Mouse (Mus musculus) lung, embryonic 14.5 days (tissue): Measurements from ENCODE around the gene Zeb2. TPM values are rescaled to one million over a fixed set of nuclear protein-coding genes. Genes with fewer than 3 reads are reported as not detected.

Experiments
- ATAC-seq: fragments of 200-750 bp; cut with Nextera tagmentation; 2 replicates; pipeline ENCODE4 v1.8.0; 2017; ENCODE audit warnings: mild to moderate bottlenecking, moderate TSS enrichment, moderate library complexity; ENCODE audit not compliant: insufficient read depth
- DNase-seq: peaks from one replicate; pipeline ENCODE4 v3.0.0-alpha.2; 2015
- H3K27ac ChIP-seq: fragments of 300-500 bp; sonication (generic); 2 replicates; pipeline ENCODE4 v1.5.1; 2014; ENCODE audit warnings: low read depth, mild to moderate bottlenecking, moderate library complexity
- H3K27me3 ChIP-seq: fragments of 300-500 bp; sonication (generic); 2 replicates; pipeline ENCODE4 v1.6.1; 2014; ENCODE audit warnings: low read length, control low read depth; ENCODE audit not compliant: insufficient read depth
- H3K36me3 ChIP-seq: fragments of 300-500 bp; sonication (generic); 2 replicates; pipeline ENCODE4 v1.6.1; 2014; ENCODE audit warnings: control low read depth; ENCODE audit not compliant: insufficient read depth
- H3K4me1 ChIP-seq: fragments of 300-500 bp; sonication (generic); 2 replicates; pipeline ENCODE4 v1.6.1; 2014; ENCODE audit warnings: antibody characterized with exemption, control low read depth; ENCODE audit not compliant: insufficient read depth
- H3K4me2 ChIP-seq: fragments of 300-500 bp; sonication (generic); 2 replicates; pipeline ENCODE4 v1.6.1; 2014; ENCODE audit warnings: mild to moderate bottlenecking
- H3K4me3 ChIP-seq: fragments of 300-500 bp; sonication (generic); 2 replicates; pipeline ENCODE4 v1.5.1; 2014; ENCODE audit warnings: low read depth, low read length
- H3K9ac ChIP-seq: fragments of 300-500 bp; sonication (generic); 2 replicates; pipeline ENCODE4 v1.6.1; 2014
- H3K9me3 ChIP-seq: fragments of 300-500 bp; sonication (generic); 2 replicates; pipeline ENCODE4 v1.6.1; 2016; ENCODE audit warnings: low read depth, low read length, control low read depth
- CTCF ChIP-seq: IDR thresholded peaks from 2 replicates; pipeline ENCODE4 v1.5.1; 2016; ENCODE audit warnings: antibody characterized with exemption, low read depth
- WGBS: fragments of 180-500 bp; shearing (Covaris S2); extraction: QIAGEN DNeasy Blood & Tissue Kit; methylation state at CpG from one replicate; pipeline ENCODE4 v1.1.7; 2014; 5-methylcytosine and 5-hydroxymethylcytosine counted together
- polyA plus RNA-seq: library from polyadenylated mRNA; unstranded; fragments of >200 nt; fragmentation: Nextera tagmentation; extraction: Ambion mirVana; gene quantifications from 2 replicates; pipeline ENCODE4 v1.2.1, GENCODE M21; 2014

The Zeb2 gene
- polyA plus RNA-seq, 1 experiment from 2014 or later, result 90.4 TPM

DNA sequence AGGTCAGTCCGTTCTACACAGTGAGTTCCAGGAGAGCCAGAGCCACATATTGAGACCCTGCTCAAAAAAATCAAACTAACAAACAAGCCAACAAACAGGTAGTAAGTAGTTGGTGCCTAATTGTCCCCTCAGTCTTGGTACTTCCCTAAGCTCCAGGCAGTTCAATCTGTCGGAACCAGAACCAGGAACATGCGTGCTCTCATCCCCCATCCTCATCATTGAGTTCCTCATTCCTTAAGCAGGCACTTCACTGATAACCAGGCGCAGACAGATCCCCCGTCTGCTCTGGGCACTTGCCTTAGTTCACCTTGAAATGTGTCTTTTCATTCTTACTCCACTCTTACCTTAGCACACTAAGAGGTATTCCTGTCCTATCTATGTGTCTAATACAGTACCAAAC is 103.9 kb downstream of the Zeb2 start:
- TF ChIP-seq CTCF, result no peak
- Histone ChIP-seq H3K36me3 (peaks cover 46% of the 10 kb centered on the region), H3K9ac (no peak overlapping the region), H3K4me3 (no peak overlapping the region), H3K27ac (no peak overlapping the region), H3K9me3 (no peaks in the 10 kb centered on the region), H3K4me2 (no peak overlapping the region), H3K4me1 (no peaks in the 10 kb centered on the region), H3K27me3 (no peaks in the 10 kb centered on the region)
- 72% methylated on average over 5 of the region's 5 CpGs for WGBS
- DNase-seq (no peak), ATAC-seq (no peak)

- ATAC-seq (no peak), DNase-seq (no peak)
- no peak for TF ChIP-seq CTCF
- H3K36me3 ChIP-seq, result peaks cover 44% of the 10 kb centered on the region
- no peaks in the 10 kb centered on the region for H3K4me1 ChIP-seq
- no peak overlapping the region for H3K27ac ChIP-seq
- no peak overlapping the region for H3K4me3 ChIP-seq
- no peak overlapping the region for H3K9ac ChIP-seq
- H3K27me3 ChIP-seq, result no peaks in the 10 kb centered on the region
- no peaks in the 10 kb centered on the region for H3K9me3 ChIP-seq
- 84% methylated on average over 3 of the region's 3 CpGs for WGBS
- H3K4me2 ChIP-seq, result no peak overlapping the region
Measured at GRCm38 (mm10) chr2:45012676-45013075, 104.5 kb downstream of the Zeb2 start.

DNA sequence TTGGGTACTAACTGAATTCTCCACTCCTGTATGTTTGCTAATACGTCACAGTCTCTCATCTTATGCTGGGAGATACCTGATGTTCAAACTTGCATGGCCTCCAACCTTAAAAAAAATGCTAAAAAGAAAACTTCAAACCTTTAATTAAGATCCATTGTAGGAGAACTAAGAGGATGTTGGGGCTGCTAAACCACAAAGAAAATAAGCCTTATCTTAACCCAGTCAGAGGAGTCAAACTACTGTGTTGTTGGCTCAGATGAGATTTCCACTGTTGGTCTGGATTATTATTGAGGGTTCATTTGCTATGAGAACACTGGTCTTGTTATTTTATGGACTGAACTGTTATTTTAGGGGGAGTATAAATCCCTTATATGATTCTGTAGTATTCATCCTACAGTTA is 106.5 kb downstream of the Zeb2 start:
- WGBS, result 97% methylated on average over 1 of the region's 1 CpGs
- Histone ChIP-seq H3K27me3 (no peaks in the 10 kb centered on the region), H3K4me1 (no peaks in the 10 kb centered on the region), H3K4me3 (no peak overlapping the region), H3K36me3 (peaks cover 43% of the 10 kb centered on the region), H3K27ac (no peak overlapping the region), H3K9ac (no peak overlapping the region), H3K9me3 (no peaks in the 10 kb centered on the region), H3K4me2 (no peak overlapping the region)
- ATAC-seq (no peak), DNase-seq (no peak)
- TF ChIP-seq CTCF, result no peak

- H3K27me3 ChIP-seq, result no peaks in the 10 kb centered on the region
- peaks cover 62% of the 10 kb centered on the region for H3K36me3 ChIP-seq
- no peak overlapping the region for H3K9ac ChIP-seq
- ATAC-seq, result peak; percentile 69
- no peaks in the 10 kb centered on the region for H3K9me3 ChIP-seq
- H3K4me2 ChIP-seq, result no peak overlapping the region
- H3K4me3 ChIP-seq, result no peak overlapping the region
- WGBS, result 23% methylated on average over 6 of the region's 6 CpGs
- H3K27ac ChIP-seq, result 0 out of 2 replicates have a peak overlapping the region, but pooled peaks have one; percentile 2
- H3K4me1 ChIP-seq, result peaks cover 6% of the 10 kb centered on the region; the same call in 1 of the 2 replicates
- peak; percentile 93 for DNase-seq
- no peak for TF ChIP-seq CTCF
Measured at GRCm38 (mm10) chr2:44999906-45000305, 117.3 kb downstream of the Zeb2 start.

DNA sequence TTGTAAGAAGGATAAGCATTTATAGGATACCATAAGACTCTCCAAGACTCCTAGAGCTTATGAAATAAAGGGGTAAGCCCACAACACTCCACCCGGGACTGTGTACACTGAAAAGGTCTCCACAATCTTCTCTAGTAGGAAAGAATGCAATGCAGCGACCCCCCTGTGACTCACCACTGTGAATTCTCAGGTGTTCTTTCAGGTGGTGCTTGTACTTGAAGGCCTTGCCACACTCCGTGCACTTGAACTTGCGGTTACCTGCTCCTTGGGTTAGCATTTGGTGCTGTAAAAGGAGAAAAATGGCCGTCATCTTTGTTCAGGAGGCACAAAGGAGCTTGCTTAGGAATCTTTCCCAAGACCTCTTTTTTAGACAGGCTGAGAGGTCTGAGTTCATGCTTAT is 118.5 kb downstream of the Zeb2 start:
- ATAC-seq (no peak), DNase-seq (no peak)
- Histone ChIP-seq H3K4me2 (no peak overlapping the region), H3K9me3 (no peaks in the 10 kb centered on the region), H3K36me3 (peaks cover 70% of the 10 kb centered on the region), H3K27me3 (no peaks in the 10 kb centered on the region), H3K9ac (no peak overlapping the region), H3K4me1 (peaks cover 6% of the 10 kb centered on the region; the same call in 1 of the 2 replicates), H3K4me3 (no peak overlapping the region), H3K27ac (no peak overlapping the region)
- WGBS, result 65% methylated on average over 5 of the region's 5 CpGs
- no peak for TF ChIP-seq CTCF

GRCm38 (mm10) chr2:44981646-44982045 is 135.5 kb downstream of the Zeb2 start:
- TF ChIP-seq CTCF, result no peak
- Histone ChIP-seq H3K27me3 (no peaks in the 10 kb centered on the region), H3K36me3 (no peaks in the 10 kb centered on the region), H3K9me3 (no peaks in the 10 kb centered on the region), H3K9ac (no peak overlapping the region), H3K27ac (no peak overlapping the region), H3K4me1 (peaks cover 11% of the 10 kb centered on the region), H3K4me2 (no peak overlapping the region), H3K4me3 (no peak overlapping the region)
- DNase-seq, result peak; percentile 16
- WGBS, result 74% methylated on average over 3 of the region's 3 CpGs
- ATAC-seq, result no peak

- TF ChIP-seq CTCF, result no peak
- H3K4me2 ChIP-seq, result peak overlapping the region; percentile 61
- 3% methylated on average over 18 of the region's 18 CpGs for WGBS
- H3K4me3 ChIP-seq, result peak overlapping the region; percentile 20
- peak overlapping the region; percentile 15; the same call in 1 of the 2 replicates for H3K9ac ChIP-seq
- H3K9me3 ChIP-seq, result no peaks in the 10 kb centered on the region
- DNase-seq (peak; percentile 66), ATAC-seq (peak; percentile 44; the same call in 1 of the 2 replicates)
- no peak overlapping the region for H3K27ac ChIP-seq
- H3K36me3 ChIP-seq, result no peaks in the 10 kb centered on the region
- H3K4me1 ChIP-seq, result peaks cover 11% of the 10 kb centered on the region
- no peaks in the 10 kb centered on the region for H3K27me3 ChIP-seq
Measured at GRCm38 (mm10) chr2:44979042-44979721, 138.0 kb downstream of the Zeb2 start.
